Mouse (Mus musculus) liver, embryonic 11.5 days (tissue): Measurements from ENCODE around the gene Arid1b. TPM values are rescaled to one million over a fixed set of nuclear protein-coding genes. Genes with fewer than 3 reads are reported as not detected.

Experiments
- ATAC-seq: fragments of 200-750 bp; cut with Nextera tagmentation; replicated peaks from 2 replicates; pipeline ENCODE4 v1.8.0; 2017; ENCODE audit warnings: moderate number of reproducible peaks, mild to moderate bottlenecking, moderate TSS enrichment, moderate library complexity; ENCODE audit not compliant: low FRiP score
- DNase-seq: peaks from one replicate; pipeline ENCODE4 v3.0.0-alpha.2; 2017; ENCODE audit warnings: low spot score
- H3K27ac ChIP-seq: fragments of 300-500 bp; sonication (generic); 2 replicates; pipeline ENCODE4 v1.5.1; 2014; ENCODE audit warnings: mild to moderate bottlenecking, low read depth, low read length, control low read depth
- H3K27me3 ChIP-seq: fragments of 300-500 bp; sonication (generic); replicated peaks from 2 replicates; pipeline ENCODE4 v1.6.1; 2014; ENCODE audit warnings: low read length, mixed read lengths; ENCODE audit not compliant: control insufficient read depth, insufficient read depth
- H3K36me3 ChIP-seq: fragments of 300-500 bp; sonication (generic); 2 replicates; pipeline ENCODE4 v1.6.1; 2014; ENCODE audit warnings: mild to moderate bottlenecking, low read length, moderate library complexity, mixed read lengths; ENCODE audit not compliant: control insufficient read depth, insufficient read depth
- H3K4me1 ChIP-seq: fragments of 300-500 bp; sonication (generic); replicated peaks from 2 replicates; pipeline ENCODE4 v1.6.1; 2014; ENCODE audit warnings: low read length, mixed read lengths; ENCODE audit not compliant: control insufficient read depth, insufficient read depth
- H3K4me2 ChIP-seq: fragments of 300-500 bp; sonication (generic); 2 replicates; pipeline ENCODE4 v1.6.1; 2014; ENCODE audit warnings: mild to moderate bottlenecking, control low read depth, moderate library complexity
- H3K4me3 ChIP-seq: fragments of 300-500 bp; sonication (generic); 2 replicates; pipeline ENCODE4 v1.5.1; 2014; ENCODE audit warnings: low read depth, low read length, control low read depth
- H3K9ac ChIP-seq: fragments of 300-500 bp; sonication (generic); 2 replicates; pipeline ENCODE4 v1.6.1; 2014; ENCODE audit warnings: low read depth, low read length, control low read depth
- H3K9me3 ChIP-seq: fragments of 300-500 bp; sonication (generic); 2 replicates; pipeline ENCODE4 v1.6.1; 2016; ENCODE audit warnings: low read length, inconsistent platforms, mixed read lengths; ENCODE audit not compliant: control insufficient read depth
- WGBS: fragments of 180-500 bp; shearing (Covaris S2); extraction: QIAGEN DNeasy Blood & Tissue Kit; methylation state at CpG from one replicate; pipeline ENCODE4 v1.1.7; 2014; 5-methylcytosine and 5-hydroxymethylcytosine counted together
- polyA plus RNA-seq: library from polyadenylated mRNA; unstranded; fragments of >200 nt; fragmentation: Nextera tagmentation; extraction: Ambion mirVana; gene quantifications from 2 replicates; pipeline ENCODE4 v1.2.1, GENCODE M21; 2014

Arid1b gene
- polyA plus RNA-seq, 1 experiment from 2014 or later: 9.1 TPM

GRCm38 (mm10) chr17:4990911-4991560 lies 3.1 kb upstream of the Arid1b start:
- ATAC-seq: no peak

DNA sequence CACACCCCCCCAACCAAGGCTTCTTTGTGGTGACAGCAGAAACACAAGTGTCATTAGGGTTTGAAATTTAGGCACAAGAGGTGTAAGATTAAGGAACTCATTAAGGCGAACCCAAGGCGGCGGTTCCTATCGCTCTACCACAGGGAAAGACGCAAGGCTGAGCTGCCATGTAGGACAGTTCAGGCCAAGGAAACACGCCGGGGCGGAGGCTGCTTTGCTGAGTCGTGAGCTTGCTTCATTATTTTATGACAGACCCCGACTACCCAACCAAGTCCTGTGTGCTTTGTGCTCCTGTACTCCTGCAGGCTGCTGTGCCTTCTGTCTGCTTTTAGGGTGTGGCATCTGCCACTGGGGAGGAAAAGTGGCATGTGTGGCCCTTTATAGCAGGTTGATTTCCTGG lies 2.5 kb upstream of the Arid1b start:
- no peak for DNase-seq
- no peaks in the 10 kb centered on the region for H3K9me3 ChIP-seq
- H3K9ac ChIP-seq: no peak overlapping the region
- H3K4me1 ChIP-seq: peaks cover 5% of the 10 kb centered on the region
- H3K4me3 ChIP-seq: no peak overlapping the region
- H3K27ac ChIP-seq: no peak overlapping the region
- no peaks in the 10 kb centered on the region for H3K36me3 ChIP-seq
- H3K27me3 ChIP-seq: no peaks in the 10 kb centered on the region
- no peak for ATAC-seq
- H3K4me2 ChIP-seq: no peak overlapping the region
- 80% methylated on average over 10 of the region's 10 CpGs for WGBS

More at GRCm38 (mm10) chr17:4990911-4991560, 3.1 kb upstream of the Arid1b start:
- peaks cover 5% of the 10 kb centered on the region for H3K4me1 ChIP-seq
- 88% methylated on average over 16 of the region's 16 CpGs for WGBS
- H3K36me3 ChIP-seq: no peaks in the 10 kb centered on the region
- H3K27ac ChIP-seq: no peak overlapping the region
- no peak overlapping the region for H3K4me2 ChIP-seq
- no peak overlapping the region for H3K4me3 ChIP-seq
- no peak for DNase-seq
- no peaks in the 10 kb centered on the region for H3K9me3 ChIP-seq
- H3K9ac ChIP-seq: no peak overlapping the region
- no peaks in the 10 kb centered on the region for H3K27me3 ChIP-seq

DNA sequence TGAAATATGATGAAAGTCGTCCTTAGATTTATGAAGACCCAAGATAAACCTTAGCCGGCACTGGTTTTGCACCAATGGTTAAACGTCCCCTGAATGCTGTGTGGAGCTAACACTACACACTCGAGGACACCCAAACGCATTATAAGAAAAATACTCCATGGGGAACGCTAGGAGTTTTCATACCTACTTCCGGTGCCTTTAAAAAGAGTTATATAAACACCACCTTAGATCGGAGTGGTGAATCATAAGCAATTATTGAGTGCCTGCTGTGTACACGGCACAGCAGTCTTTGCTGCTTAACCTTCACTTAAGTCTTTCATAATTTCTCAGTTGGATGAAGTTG lies 664 bp upstream of the Arid1b start:
- peak overlapping the region; percentile 74 for H3K4me2 ChIP-seq
- H3K36me3 ChIP-seq: no peaks in the 10 kb centered on the region
- WGBS: 13% methylated on average over 9 of the region's 9 CpGs
- H3K9ac ChIP-seq: peak overlapping the region; percentile 99
- peak overlapping the region; percentile 99 for H3K27ac ChIP-seq
- ATAC-seq: no peak
- no peaks in the 10 kb centered on the region for H3K9me3 ChIP-seq
- peaks cover 8% of the 10 kb centered on the region for H3K4me1 ChIP-seq
- DNase-seq: no peak
- peak overlapping the region; percentile 97 for H3K4me3 ChIP-seq
- H3K27me3 ChIP-seq: no peaks in the 10 kb centered on the region

DNA sequence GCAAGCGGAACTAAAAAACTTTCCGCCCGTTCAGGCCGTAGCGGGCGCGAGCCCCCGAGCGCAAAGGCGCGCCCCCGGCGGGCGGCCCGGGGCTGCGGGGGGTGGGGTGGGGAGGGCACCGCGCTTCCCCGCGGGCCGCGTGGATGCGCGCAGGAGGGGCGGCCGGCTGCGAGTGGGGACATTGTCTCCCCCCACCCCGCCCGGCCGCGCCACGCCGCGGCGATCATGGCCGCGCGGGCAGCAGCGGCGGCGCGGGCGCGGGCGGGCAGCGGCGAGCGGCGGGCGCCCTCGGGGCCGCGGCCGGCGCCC lies 326 bp downstream of the Arid1b start:
- DNase-seq (no peak), ATAC-seq (peak; percentile 48)
- H3K9ac ChIP-seq: peak overlapping the region; percentile 99
- H3K27ac ChIP-seq: peak overlapping the region; percentile 99
- H3K4me2 ChIP-seq: peak overlapping the region; percentile 74
- under 1% methylated on average over 33 of the region's 55 CpGs for WGBS
- H3K27me3 ChIP-seq: no peaks in the 10 kb centered on the region
- peaks cover 10% of the 10 kb centered on the region for H3K4me1 ChIP-seq
- H3K36me3 ChIP-seq: no peaks in the 10 kb centered on the region
- H3K9me3 ChIP-seq: no peaks in the 10 kb centered on the region
- H3K4me3 ChIP-seq: peak overlapping the region; percentile 97

DNA sequence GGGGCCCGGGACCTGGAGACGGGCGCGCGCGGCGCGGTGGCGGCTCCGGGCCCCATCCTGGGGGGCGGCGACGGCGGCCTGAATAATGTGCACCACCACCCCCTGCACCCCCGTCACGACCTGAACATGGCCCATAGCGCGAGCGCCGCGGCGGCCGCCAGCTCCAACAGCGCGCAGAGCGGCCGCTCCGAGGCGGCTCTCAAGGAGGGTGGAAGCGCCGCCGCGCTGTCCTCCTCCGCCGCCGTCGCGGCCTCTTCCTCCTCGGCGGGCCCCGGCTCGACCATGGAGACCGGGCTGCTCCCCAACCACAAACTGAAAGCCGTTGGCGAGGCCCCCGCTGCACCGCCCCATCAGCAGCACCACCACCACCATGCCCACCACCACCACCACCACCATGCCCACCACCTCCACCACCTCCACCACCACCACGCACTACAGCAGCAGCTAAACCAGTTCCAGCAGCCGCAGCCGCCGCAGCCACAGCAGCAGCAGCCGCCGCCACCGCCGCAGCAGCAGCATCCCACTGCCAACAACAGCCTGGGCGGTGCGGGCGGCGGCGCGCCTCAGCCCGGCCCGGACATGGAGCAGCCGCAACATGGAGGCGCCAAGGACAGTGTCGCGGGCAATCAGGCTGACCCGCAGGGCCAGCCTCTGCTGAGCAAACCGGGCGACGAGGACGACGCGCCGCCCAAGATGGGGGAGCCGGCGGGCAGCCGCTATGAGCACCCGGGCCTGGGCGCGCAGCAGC lies 855 bp downstream of the Arid1b start:
- Histone ChIP-seq H3K4me2 (peak overlapping the region; percentile 74), H3K4me3 (peak overlapping the region; percentile 97), H3K4me1 (peaks cover 10% of the 10 kb centered on the region), H3K27ac (peak overlapping the region; percentile 99), H3K36me3 (no peaks in the 10 kb centered on the region), H3K9me3 (no peaks in the 10 kb centered on the region), H3K27me3 (no peaks in the 10 kb centered on the region), H3K9ac (peak overlapping the region; percentile 99)
- 0% methylated on average over 51 of the region's 81 CpGs for WGBS
- peak; percentile 55 for ATAC-seq
- DNase-seq: peak; percentile 71

- Histone ChIP-seq H3K27ac (peak overlapping the region; percentile 99), H3K9ac (peak overlapping the region; percentile 99), H3K4me2 (peak overlapping the region; percentile 74), H3K36me3 (no peaks in the 10 kb centered on the region), H3K4me1 (peaks cover 10% of the 10 kb centered on the region), H3K27me3 (no peaks in the 10 kb centered on the region), H3K9me3 (no peaks in the 10 kb centered on the region), H3K4me3 (peak overlapping the region; percentile 97)
- WGBS: under 1% methylated on average over 29 of the region's 56 CpGs
- DNase-seq (peak; percentile 82), ATAC-seq (peak; percentile 35)
These were observed 1.5 kb downstream of the Arid1b start for GRCm38 (mm10) chr17:4995561-4996051.

DNA sequence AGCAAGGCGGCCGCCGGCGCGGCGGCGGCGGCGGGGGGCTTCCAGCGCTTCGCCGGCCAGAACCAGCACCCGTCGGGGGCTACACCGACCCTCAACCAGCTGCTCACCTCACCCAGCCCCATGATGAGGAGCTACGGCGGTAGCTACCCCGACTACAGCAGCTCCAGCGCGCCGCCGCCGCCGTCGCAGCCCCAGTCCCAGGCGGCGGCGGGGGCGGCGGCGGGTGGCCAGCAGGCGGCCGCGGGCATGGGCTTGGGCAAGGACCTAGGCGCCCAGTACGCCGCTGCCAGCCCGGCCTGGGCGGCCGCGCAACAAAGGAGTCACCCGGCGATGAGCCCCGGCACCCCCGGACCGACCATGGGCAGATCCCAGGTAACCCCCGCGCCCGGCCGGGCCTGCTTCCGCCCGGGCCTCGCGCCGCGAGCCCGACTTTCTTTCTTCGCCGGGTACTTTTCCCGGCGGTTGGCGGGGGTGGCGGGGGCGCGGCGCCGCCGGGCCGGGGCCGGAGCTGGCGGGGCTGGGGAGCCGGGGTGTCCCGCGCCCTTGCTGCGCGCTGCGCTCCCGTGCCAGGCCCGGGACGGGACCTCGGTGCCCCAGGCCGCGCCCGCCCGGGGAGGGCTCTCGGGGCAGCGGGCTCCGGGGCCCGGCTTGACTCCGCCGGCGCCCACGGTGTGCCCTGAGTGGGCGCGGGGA lies 2.1 kb downstream of the Arid1b start:
- WGBS: under 1% methylated on average over 94 of the region's 95 CpGs
- peaks cover 14% of the 10 kb centered on the region for H3K4me1 ChIP-seq
- peak overlapping the region; percentile 99 for H3K27ac ChIP-seq
- H3K9me3 ChIP-seq: no peaks in the 10 kb centered on the region
- ATAC-seq (peak; percentile 46), DNase-seq (peak; percentile 67)
- H3K36me3 ChIP-seq: no peaks in the 10 kb centered on the region
- H3K4me2 ChIP-seq: peak overlapping the region; percentile 74
- H3K4me3 ChIP-seq: peak overlapping the region; percentile 97
- peak overlapping the region; percentile 99 for H3K9ac ChIP-seq
- H3K27me3 ChIP-seq: no peaks in the 10 kb centered on the region

DNA sequence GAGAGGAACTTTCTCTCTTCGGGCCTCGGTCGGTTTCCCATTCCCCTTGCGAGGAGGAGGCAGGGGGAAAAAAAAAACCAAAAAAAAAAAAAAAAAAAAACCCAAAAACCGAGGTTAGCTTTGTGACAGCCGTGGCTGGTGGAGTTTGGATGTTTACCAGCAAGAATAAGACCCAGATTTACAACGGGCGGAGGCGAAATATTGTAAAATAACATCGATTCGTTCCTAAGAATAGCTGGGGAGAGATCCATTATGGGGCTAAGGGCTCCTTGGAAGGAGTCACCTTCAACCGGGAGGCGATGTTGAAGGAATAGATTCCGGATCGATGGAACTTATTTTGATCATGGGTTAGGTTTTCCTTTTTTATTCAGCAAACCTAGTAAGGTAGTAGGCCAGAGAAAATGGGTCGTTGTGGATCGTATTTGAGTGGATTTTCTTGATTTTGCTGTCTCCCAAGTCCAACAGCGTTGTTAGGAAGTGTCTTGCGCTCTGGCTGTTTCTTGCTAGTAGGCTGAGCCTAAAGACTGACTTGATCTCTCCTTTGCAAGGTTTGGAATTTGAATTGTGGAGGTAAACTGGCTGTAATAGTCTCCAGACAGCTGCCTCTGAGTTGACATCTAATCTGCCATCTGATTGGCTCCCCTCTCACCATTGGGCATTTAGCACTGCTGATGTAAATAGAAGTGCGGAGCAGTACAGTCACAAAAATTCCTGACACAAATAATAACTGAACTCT lies 2.9 kb downstream of the Arid1b start:
- H3K36me3 ChIP-seq: no peaks in the 10 kb centered on the region
- H3K27me3 ChIP-seq: no peaks in the 10 kb centered on the region
- DNase-seq (no peak), ATAC-seq (no peak)
- peak overlapping the region; percentile 97 for H3K4me3 ChIP-seq
- peaks cover 21% of the 10 kb centered on the region for H3K4me1 ChIP-seq
- peak overlapping the region; percentile 74 for H3K4me2 ChIP-seq
- H3K9ac ChIP-seq: peak overlapping the region; percentile 99
- no peaks in the 10 kb centered on the region for H3K9me3 ChIP-seq
- peak overlapping the region; percentile 99 for H3K27ac ChIP-seq
- WGBS: under 1% methylated on average over 20 of the region's 20 CpGs
